Mouse (Mus musculus) MEL (cell line): ENCODE data around the gene Vash1.

Experiments
- CTCF ChIP-seq, 3 experiments: IDR thresholded peaks in 2 of 3; conservative IDR thresholded peaks in 1 of 3; 2 replicates each; pipeline ENCODE4 v1.5.1; 2011 to 2012; ENCODE audit warnings: low read length in 3 of 3, low read depth in 2 of 3, mild to moderate bottlenecking in 2 of 3, improper control_type of control experiment in 1 of 3, inconsistent platforms in 1 of 3, mixed read lengths in 1 of 3, moderate library complexity in 1 of 3; ENCODE audit not compliant: control insufficient read depth in 1 of 3, insufficient read depth in 1 of 3, poor library complexity in 1 of 3, severe bottlenecking in 1 of 3
- E2F4 ChIP-seq: IDR thresholded peaks from 2 replicates; pipeline ENCODE4 v1.6.1; 2011; ENCODE audit warnings: low read depth, low read length, improper control_type of control experiment, borderline replicate concordance
- HCFC1 ChIP-seq: IDR thresholded peaks from 2 replicates; pipeline ENCODE4 v1.6.1; 2012; ENCODE audit warnings: low read depth, mild to moderate bottlenecking, inconsistent platforms, low read length, improper control_type of control experiment, moderate library complexity
- SMC3 ChIP-seq: IDR thresholded peaks from 2 replicates; pipeline ENCODE4 v1.6.1; 2011; ENCODE audit warnings: low read depth, low read length, improper control_type of control experiment

- no peak for TF ChIP-seq CTCF (IDR thresholded peaks at IDR 0.05 in 2 of 3, conservative IDR thresholded peaks at IDR 0.05 in 1 of 3; ENCODE audit: control insufficient read depth in 1 of 3, insufficient read depth in 1 of 3, low read depth in 2 of 3, low read length in 3 of 3, poor library complexity in 1 of 3, severe bottlenecking in 1 of 3)
- no peak for TF ChIP-seq SMC3
- TF ChIP-seq E2F4, result no peak
- TF ChIP-seq HCFC1, result no peak
Measured at GRCm38 (mm10) chr12:86660466-86660865, 18.0 kb upstream of the Vash1 start.
